Mouse (Mus musculus) spleen, adult 2 months (tissue): ENCODE results near the gene Ptprk.

Experiments
- CTCF ChIP-seq: fragments of 200-500 bp; IDR thresholded peaks from 2 replicates; pipeline ENCODE4 v1.5.1; 2011; ENCODE audit warnings: mild to moderate bottlenecking, inconsistent platforms; ENCODE audit not compliant: insufficient read depth, insufficient read length, insufficient replicate concordance; ENCODE audit errors: extremely low read depth
- POLR2A ChIP-seq: fragments of 200-500 bp; IDR thresholded peaks from 2 replicates; pipeline ENCODE4 v1.6.1; 2011; ENCODE audit warnings: low read depth, low read length, inconsistent platforms

DNA sequence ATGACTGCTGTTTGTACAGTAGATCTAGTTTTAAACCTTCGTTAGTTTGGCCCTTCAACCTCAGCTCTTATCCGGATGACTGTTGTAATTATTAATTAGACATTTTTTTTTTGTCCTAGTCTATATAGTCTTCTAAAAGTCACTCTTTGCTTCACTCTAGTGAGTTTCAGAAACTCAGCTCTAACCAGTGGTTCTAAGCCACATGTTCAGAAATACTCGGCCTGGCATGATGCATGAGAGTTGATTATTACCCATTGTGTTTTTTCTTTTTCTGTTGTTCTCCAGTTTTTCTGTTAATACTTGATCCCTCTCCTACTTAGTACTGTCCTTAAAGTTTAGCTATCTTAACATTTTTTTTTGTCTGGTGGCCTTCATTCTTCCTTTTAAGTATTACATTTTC lies 107.5 kb downstream of the Ptprk start:
- no peak for TF ChIP-seq POLR2A
- no peak for TF ChIP-seq CTCF
